Mouse (Mus musculus) 3T3-L1 (cell line): ENCODE results near the gene Fcgr3.
A peak's percentile ranks its signal among the peaks of the same experiment; 100 is the strongest.
"Not testable (repeated sequence)": the region's sequence is repeated elsewhere in the genome, so short reads cannot be mapped to it uniquely, and the experiment has no call there.

ENCODE experiments used
- DNase-seq: peaks from one replicate; pipeline ENCODE4 v3.0.0-alpha.2; 2015; ENCODE audit warnings: low read depth, low spot score

The Fcgr3 gene

DNA sequence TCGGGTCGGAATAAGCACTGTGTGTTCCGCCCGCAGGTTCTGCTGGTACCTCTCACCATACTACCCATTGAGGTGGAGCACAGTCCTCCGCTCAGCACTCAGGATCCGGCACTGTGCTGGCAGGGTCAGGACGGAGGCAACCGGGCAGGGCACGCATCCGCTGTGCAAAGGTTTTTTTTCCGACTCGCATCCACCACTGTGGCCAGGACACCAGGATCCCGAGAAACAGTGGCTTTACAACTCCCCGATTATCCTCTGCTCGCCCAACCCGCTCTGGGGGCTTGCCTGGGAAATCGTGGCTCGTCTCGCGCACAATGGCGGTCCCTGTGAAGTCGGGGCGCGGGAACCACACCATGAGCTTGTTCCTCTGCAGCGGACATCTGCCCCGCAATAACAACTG lies 21.0 kb upstream of the Fcgr3 start:
- no peak for DNase-seq

DNA sequence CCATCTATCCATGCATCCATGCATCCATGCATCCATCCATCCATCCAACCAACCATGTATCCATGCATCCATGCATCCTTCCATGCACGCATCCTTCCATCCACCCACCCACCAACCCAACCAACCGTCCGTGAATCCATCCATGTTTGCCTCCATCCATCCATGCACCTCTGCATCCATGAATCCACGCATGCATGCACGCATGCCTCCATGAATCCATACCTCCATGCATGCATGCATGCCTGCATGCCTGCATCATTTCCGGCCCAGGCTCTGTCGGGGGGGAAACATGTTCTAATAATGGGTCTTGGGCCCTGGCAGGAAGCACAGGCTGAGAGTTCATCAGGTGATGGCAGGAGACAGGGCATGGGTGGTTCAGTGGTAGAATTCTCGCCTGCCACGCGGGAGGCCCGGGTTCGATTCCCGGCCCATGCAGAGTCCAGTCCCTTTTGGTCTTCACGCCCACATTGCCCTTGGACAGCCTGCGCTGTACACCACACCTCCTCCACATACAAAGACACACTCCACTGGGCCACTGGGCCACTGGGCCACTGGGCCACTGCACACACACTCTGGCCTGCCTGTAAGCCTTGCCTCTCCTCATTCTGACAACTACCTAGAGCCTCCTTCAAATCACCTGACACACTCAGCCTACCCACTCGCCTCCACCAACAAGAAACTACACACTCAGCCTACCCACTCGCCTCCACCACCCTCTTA lies 16.9 kb upstream of the Fcgr3 start:
- not testable (repeated sequence) for DNase-seq

DNA sequence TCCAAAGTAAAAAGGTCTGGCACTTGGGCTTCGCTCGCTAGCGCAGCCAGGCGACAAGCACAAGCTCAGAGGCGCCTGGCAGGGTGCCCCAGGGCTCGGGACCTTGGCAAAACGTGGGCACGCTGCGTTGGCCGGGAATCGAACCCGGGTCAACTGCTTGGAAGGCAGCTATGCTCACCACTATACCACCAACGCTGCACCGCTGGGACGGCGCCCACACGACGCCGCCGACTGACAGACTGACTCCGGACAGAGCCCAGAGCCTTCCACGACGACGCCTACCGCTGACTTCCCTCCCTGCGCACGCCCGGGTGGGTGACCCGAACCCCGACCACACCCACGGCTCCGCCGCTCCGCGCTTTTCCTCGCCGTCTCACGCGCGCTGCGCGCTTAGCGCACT lies 15.1 kb upstream of the Fcgr3 start:
- DNase-seq = not testable (repeated sequence)

DNA sequence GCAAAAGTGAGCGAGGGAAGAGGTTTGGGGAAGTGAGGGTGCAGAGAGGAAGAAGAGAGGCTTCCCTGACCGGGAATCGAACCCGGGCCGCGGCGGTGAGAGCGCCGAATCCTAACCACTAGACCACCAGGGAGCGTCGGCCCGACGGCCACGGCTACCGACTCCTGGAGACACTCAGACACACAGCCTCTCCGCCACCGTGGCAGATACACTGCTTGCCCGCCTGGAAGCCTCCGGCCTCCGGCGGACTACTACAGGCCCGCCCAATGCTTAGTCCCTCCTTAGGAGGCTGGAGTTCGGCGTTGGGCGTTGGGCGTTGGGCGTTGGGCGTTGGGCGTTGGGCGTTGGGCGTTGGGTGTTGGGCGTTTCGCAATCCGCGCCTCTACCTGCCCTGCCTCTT lies 14.6 kb upstream of the Fcgr3 start:
- DNase-seq = not testable (repeated sequence)

DNA sequence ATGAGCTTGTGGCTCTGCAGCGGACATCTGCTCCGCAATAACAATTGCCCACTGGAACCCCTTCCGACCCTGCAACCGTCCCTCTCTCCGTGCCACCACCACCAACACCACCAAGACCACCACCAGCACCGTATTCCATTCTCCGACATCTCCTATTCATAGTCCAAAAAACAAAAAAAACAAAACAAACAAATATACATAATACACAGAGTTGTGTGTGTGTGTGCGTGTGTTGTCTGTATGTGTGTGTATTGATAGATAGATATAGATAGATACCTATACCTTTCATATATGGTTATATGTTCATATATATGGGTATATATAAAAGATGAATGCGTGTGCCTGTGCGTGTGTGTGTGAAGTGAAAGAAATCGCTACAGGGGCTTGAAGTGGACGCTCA lies 13.7 kb upstream of the Fcgr3 start:
- not testable (repeated sequence) for DNase-seq

DNA sequence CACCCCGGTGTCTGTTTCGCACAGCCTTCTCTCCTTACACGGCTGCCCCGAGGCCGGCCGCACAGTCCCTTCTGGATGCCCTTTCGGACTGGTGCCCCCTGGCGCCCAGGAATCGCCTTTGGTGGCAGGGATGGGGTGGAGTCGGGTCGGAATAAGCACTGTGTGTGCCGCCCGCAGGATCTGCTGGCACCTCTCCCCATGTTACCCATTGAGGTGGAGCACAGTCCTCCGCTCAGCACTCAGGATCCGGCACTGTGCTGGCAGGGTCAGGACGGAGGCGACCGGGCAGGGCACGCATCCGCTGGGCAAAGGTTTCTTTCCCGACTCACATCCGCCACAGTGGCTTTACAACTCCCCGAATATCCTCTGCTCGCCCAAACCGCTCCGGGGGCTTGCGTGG lies 13.2 kb upstream of the Fcgr3 start:
- DNase-seq = not testable (repeated sequence)

DNA sequence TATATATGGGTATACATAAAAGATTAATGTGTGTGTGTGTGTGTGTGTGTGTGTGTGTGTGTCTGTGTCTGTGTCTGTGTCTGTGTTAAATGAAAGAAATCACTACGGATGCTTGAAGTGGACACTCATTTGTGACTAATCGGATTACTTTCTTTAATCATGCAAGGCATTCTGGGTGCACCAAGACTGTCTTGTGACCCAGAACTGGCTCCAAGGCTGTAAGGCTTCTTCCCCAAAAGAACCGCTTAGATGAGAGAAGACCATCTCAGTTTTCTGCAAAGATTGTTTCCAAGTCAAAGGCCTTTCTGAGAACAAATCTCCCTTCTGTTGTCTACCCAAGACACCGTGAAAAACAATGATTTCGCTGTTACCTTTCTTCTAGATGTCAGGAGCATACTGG lies 12.5 kb upstream of the Fcgr3 start:
- DNase-seq = not testable (repeated sequence)

DNA sequence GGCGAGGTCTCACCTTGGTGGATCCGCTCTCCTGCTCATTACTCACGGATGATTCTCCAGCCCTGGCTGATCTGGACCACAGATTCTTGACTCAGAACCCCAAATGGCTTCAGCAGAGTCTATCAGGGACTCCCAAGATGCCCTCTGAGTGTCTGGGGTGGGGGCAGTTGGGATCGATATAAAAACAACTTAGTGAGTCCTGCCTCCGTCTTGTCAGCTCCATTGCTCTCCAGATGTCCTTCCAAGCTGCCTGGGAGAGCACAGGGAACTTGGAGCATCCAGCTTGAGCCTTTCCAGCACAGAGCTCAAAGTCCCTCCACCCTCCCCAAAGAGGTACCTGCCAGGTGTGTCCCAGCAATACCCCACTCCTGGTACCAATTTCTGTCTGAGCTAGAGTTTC lies 11.4 kb upstream of the Fcgr3 start:
- DNase-seq = not testable (repeated sequence)

DNA sequence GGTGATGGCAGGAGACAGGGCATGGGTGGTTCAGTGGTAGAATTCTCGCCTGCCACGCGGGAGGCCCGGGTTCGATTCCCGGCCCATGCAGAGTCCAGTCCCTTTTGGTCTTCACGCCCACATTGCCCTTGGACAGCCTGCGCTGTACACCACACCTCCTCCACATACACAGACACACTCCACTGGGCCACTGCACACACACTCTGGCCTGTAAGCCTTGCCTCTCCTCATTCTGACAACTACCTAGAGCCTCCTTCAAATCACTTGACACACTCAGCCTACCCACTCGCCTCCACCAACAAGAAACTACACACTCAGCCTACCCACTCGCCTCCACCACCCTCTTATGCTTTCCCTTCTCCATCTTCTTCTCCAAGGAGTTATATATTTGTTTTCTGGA lies 9.5 kb upstream of the Fcgr3 start:
- peak; percentile 75 for DNase-seq

DNA sequence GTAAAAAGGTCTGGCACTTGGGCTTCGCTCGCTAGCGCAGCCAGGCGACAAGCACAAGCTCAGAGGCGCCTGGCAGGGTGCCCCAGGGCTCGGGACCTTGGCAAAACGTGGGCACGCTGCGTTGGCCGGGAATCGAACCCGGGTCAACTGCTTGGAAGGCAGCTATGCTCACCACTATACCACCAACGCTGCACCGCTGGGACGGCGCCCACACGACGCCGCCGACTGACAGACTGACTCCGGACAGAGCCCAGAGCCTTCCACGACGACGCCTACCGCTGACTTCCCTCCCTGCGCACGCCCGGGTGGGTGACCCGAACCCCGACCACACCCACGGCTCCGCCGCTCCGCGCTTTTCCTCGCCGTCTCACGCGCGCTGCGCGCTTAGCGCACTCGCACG lies 7.5 kb upstream of the Fcgr3 start:
- not testable (repeated sequence) for DNase-seq

DNA sequence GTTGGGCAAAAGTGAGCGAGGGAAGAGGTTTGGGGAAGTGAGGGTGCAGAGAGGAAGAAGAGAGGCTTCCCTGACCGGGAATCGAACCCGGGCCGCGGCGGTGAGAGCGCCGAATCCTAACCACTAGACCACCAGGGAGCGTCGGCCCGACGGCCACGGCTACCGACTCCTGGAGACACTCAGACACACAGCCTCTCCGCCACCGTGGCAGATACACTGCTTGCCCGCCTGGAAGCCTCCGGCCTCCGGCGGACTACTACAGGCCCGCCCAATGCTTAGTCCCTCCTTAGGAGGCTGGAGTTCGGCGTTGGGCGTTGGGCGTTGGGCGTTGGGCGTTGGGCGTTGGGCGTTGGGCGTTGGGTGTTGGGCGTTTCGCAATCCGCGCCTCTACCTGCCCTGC lies 7.0 kb upstream of the Fcgr3 start:
- DNase-seq = not testable (repeated sequence)

DNA sequence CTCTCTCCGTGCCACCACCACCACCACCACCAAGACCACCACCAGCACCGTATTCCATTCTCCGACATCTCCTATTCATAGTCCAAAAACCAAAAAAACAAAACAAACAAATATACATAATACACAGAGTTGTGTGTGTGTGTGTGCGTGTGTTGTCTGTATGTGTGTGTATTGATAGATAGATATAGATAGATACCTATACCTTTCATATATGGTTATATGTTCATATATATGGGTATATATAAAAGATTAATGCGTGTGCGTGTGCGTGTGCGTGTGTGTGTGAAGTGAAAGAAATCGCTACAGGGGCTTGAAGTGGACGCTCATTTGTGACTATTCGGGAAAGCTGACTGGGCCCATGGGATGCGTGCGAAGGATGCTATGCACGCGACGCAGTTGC lies 6.1 kb upstream of the Fcgr3 start:
- DNase-seq = not testable (repeated sequence)

DNA sequence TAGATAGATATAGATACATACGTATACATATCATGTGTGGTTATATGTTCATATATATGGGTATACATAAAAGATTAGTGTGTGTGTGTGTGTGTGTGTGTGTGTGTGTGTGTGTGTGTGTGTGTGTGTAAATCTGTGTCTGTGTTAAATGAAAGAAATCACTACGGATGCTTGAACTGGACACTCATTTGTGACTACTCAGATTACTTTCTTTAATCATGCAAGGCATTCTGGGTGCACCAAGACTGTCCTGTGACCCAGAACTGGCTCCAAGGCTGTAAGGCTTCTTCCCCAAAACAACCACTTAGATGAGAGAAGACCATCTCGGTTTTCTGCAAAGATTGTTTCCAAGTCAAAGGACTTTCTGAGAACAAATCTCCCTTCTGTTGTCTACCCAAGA lies 4.8 kb upstream of the Fcgr3 start:
- DNase-seq = peak; percentile 20

DNA sequence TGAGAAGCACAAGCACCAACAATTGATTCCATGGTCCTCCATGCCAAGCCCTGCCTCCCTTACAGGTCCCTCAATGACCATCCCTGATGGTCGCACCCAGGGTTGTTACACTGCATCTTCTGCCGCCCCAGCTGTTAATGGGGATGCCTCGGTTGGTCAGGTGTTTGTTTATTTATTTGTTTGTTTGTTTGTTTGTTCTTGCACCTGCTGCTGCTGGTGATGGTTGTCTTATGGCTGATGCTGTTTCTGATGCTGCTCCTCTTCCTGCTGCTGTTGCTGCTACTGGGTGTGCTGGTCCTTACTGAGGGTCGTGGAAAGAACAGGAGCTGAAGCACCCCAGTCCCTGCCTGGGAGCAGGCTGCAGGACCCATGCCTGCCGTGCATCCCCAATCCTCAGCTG lies 3.2 kb upstream of the Fcgr3 start:
- not testable (repeated sequence) for DNase-seq

DNA sequence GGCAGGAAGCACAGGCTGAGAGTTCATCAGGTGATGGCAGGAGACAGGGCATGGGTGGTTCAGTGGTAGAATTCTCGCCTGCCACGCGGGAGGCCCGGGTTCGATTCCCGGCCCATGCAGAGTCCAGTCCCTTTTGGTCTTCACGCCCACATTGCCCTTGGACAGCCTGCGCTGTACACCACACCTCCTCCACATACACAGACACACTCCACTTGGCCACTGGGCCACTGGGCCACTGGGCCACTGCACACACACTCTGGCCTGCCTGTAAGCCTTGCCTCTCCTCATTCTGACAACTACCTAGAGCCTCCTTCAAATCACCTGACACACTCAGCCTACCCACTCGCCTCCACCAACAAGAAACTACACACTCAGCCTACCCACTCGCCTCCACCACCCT lies 1.8 kb upstream of the Fcgr3 start:
- not testable (repeated sequence) for DNase-seq

DNA sequence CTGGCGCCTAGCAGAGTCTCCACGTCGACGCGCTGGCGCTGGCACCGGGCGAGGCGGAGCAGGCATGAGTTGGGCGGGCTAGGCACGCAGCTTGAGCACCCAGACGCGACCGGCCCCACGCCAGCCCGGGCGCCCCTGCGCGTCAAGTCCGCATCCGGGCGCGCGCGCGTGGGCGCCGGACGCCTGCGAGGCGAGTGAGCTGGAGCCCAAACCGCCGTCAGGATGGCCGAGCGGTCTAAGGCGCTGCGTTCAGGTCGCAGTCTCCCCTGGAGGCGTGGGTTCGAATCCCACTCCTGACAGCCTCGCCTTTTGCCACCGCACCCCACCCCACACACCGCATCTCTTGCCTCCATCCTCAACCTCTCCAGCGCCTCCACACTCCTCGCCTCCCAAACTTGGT lies 1.0 kb upstream of the Fcgr3 start:
- not testable (repeated sequence) for DNase-seq

DNA sequence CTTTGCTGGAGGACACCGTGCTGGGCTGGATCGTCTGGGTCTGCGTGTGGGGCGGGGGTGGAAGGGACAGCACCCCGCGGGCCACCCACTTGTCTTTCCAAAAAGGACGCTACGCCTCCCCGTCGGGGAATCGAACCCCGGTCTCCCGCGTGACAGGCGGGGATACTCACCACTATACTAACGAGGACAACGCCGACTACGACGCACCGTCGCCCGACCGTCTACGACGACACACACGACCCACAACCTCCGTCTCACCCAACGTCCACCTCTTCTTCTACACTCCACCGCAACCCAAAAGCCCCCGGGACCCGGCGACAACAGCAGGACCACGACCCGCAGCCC lies 480 bp upstream of the Fcgr3 start:
- DNase-seq = not testable (repeated sequence)

DNA sequence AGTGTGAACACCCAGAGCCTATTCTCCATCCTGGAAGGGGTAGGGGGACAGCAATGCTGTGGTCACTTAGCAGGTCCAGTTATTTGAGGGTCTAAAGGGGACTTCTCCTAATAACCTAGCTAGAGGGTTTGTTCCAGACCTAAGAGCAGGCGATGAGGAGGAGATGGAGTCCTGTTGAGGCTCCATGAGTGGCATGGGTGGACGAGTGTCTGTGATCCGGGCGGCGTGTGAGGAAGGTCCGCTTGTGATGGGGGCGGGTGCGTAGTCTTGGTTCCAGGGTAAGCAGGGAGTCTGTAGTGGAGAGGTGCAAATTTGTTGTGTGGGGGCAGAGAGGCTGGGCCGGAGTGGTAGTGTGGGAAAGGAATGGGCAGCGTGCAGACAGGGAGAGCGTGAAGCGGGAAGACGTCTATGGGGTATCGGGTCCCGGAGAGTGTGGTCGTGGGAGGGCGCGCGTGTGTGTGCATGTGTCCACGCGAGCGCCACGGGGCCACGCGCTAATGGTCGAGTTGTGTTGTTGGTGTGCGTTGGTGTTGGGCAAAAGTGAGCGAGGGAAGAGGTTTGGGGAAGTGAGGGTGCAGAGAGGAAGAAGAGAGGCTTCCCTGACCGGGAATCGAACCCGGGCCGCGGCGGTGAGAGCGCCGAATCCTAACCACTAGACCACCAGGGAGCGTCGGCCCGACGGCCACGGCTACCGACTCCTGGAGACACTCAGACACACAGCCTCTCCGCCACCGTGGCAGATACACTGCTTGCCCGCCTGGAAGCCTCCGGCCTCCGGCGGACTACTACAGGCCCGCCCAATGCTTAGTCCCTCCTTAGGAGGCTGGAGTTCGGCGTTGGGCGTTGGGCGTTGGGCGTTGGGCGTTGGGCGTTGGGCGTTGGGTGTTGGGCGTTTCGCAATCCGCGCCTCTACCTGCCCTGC lies 905 bp downstream of the Fcgr3 start:
- not testable (repeated sequence) for DNase-seq

DNA sequence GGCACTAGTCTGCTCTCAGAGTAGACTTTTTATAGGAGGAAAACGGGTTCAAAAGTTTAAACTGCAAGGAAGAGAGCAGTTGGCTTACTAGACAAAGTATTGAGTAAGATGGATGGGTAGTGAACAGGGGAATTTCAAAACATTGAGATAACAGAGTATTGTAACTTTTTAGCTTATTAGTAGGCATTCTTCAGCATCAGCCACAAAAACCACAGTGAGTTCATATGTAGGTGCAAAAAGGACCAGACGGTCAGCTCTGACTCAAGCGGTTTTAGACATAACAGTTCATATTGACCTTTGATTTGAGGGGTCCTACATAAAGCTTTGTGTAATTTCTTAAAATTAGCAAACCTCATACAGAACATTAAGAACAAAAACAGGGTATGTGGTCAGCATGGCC lies 3.2 kb downstream of the Fcgr3 start:
- peak; percentile 54 for DNase-seq

DNA sequence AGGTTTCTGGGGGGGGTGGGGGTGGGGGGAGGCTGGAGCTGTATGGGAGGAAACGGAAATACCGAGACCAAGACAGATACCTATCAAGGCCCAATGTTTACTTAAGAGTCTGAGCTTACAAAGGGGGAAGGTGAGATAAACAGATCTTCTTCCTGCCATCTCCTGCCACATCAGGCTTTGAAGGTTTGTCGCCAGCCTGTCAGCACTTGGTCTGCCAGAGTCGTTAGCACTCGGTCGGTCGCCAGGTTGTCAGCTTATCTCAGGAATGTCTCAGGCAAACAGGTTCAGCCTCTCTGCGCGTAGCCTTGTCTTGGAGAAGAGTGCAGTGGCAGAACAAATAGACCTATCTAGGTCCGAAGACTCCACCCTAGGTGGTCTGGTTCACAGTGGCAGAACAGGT lies 4.3 kb downstream of the Fcgr3 start:
- DNase-seq = no peak

DNA sequence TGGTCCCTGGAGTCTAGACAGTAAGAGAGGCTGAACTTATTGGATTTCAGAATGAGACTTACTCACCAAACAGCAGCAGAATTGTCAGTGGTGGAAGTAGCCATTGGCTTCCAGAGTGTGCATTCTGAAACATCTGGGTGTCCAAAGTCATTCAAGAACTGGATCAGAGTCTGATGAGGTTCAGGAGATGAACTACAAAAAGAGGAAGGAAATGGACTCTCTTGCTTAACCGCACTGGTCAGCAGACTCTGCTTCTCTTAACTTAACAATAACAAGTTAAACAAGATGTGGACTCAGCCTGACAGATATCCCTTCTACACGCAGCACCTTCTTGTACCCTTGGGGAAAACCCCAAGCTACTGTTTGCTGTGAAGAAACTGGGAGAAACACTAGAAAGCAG lies 5.5 kb downstream of the Fcgr3 start:
- DNase-seq = no peak

DNA sequence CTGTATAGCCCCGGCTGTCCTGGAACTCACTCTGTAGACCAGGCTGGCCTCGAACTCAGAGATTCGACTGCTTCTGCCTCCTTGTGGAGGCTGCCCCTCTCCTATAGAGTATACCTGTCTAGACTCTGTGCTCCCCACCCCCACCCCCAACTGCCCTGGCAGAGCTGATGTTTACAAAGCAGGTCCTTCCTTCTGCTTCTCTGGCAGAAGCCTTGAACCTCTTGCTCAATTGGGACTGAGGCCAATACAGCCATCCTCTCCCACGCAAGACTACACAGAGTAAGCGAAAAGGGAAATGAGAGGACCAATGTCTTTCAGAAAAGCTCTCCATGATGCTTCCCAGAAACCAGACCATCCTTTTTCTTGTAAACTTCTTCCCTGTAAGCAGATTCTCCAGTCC lies 7.5 kb downstream of the Fcgr3 start:
- DNase-seq = no peak

DNA sequence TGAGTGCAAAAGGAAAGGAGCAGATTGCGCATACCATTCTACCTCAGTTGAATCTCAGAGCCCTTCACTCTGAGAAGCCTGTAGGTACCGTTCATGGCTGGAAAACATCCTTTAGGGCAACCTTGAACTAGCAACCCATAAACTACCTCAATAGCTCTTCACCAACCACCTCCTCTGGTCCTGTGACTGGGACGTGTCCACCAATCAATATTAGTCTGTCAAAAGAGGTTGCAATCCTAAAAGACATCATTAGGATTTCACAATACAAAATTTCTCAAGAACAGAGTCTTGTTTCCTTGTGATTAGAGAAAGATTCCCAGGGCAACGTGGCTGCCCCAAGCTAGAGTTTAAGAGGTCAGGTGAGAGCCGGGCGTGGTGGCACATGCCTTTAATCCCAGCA lies 11.4 kb downstream of the Fcgr3 start:
- no peak for DNase-seq
